ENCODE assay signal across 16 mouse cellular contexts in genomic region chr7:136880386-136880785, GRCm38 (mm10). TPM values are rescaled to one million over a fixed set of nuclear protein-coding genes. Genes with fewer than 3 reads are reported as not detected.
A peak's percentile ranks its signal among the peaks of the same experiment; 100 is the strongest.
DNase-seq lines count a peak whose midpoint lies in the region; ATAC-seq and TF ChIP-seq lines count a peak whose summit lies in the region.
"Had no signal": no experiment of that assay in that cellular context is flagged by ENCODE, and none has a peak within 500 bp of the region (broad histone marks: within the 10 kb centered on the region; RNA-seq: fewer than 3 reads in every experiment).

No protein-coding gene starts in this region.

- no peak overlapping the region for H3K4me3 ChIP-seq in left cerebral cortex, adult 2 months
- H3K4me3 ChIP-seq in neural tube, embryonic 15.5 days (replicated peaks): no peak overlapping the region
- no peak overlapping the region for H3K4me3 ChIP-seq in hindbrain, embryonic 10.5 days
- H3K4me3 ChIP-seq: erythroblast, embryonic 14.5 days; limb, embryonic 15.5 days; lung, embryonic 15.5 days; midbrain, embryonic 12.5 days had no signal

- H3K4me2 ChIP-seq in neural tube, embryonic 15.5 days: no peak overlapping the region
- H3K4me2 ChIP-seq: limb, embryonic 15.5 days; lung, embryonic 15.5 days; midbrain, embryonic 12.5 days had no signal

- DNase-seq in frontal cortex, postnatal 36 days (ENCODE audit: low spot score in 2 of 2): peak; percentile 13 to 46
- no peak for DNase-seq in frontal cortex, postnatal 14 days (ENCODE audit: low spot score in 2 of 2)
- peak in 1 of 2 experiments; percentile 22 for DNase-seq in left cerebral cortex, adult 2 months (ENCODE audit: extremely low spot score in 1 of 2, low spot score in 2 of 2)
- no peak for DNase-seq in left cerebral cortex, postnatal 4 days
- peak; percentile 57 for DNase-seq in gastrocnemius, adult 18-20 months (ENCODE audit: low spot score)
- DNase-seq in heart, postnatal 4 days: peak; percentile 34
- DNase-seq in hindbrain, embryonic 10.5 days (ENCODE audit: low spot score): no peak
- DNase-seq: embryo, embryonic 11 days; kidney, postnatal 25 days had no signal

- 87% methylated on average over 4 of the region's 4 CpGs for WGBS in neural tube, embryonic 15.5 days
- 92% methylated on average over 4 of the region's 4 CpGs for WGBS in hindbrain, embryonic 10.5 days

- no peaks in the 10 kb centered on the region for H3K4me1 ChIP-seq in neural tube, embryonic 15.5 days
- no peaks in the 10 kb centered on the region for H3K4me1 ChIP-seq in hindbrain, embryonic 10.5 days (replicated peaks)
- H3K4me1 ChIP-seq: limb, embryonic 15.5 days; midbrain, embryonic 12.5 days had no signal

- H3K27ac ChIP-seq in left cerebral cortex, adult 2 months: peak overlapping the region; percentile 11; the same call in 1 of the 2 replicates
- no peak overlapping the region for H3K27ac ChIP-seq in neural tube, embryonic 15.5 days (replicated peaks)
- no peak overlapping the region for H3K27ac ChIP-seq in hindbrain, embryonic 10.5 days
- H3K27ac ChIP-seq: limb, embryonic 15.5 days; lung, embryonic 15.5 days; midbrain, embryonic 12.5 days had no signal

- no peaks in the 10 kb centered on the region for H3K27me3 ChIP-seq in neural tube, embryonic 15.5 days (replicated peaks)
- 0 out of 2 replicates have a peak, but pooled peaks cover 3% of the 10 kb centered on the region for H3K27me3 ChIP-seq in hindbrain, embryonic 10.5 days (ENCODE audit: insufficient read depth, poor library complexity, severe bottlenecking)
- H3K27me3 ChIP-seq: limb, embryonic 15.5 days; lung, embryonic 15.5 days had no signal

- no peak overlapping the region for H3K9ac ChIP-seq in neural tube, embryonic 15.5 days (replicated peaks)
- H3K9ac ChIP-seq: limb, embryonic 15.5 days; lung, embryonic 15.5 days; midbrain, embryonic 12.5 days had no signal

- ATAC-seq in neural tube, embryonic 15.5 days (ENCODE audit: low FRiP score): no peak
- ATAC-seq: intestine, embryonic 16.5 days had no signal

- no peak for TF ChIP-seq CTCF in left cerebral cortex, adult 2 months (IDR thresholded peaks at IDR 0.05)

- intact Hi-C loops in left cerebral cortex, adult 2 months (cut with DNase I): no loop called here
- intact Hi-C loops in left cerebral cortex, postnatal 4 days (cut with DNase I): no loop called here

- H3K9me3 ChIP-seq in neural tube, embryonic 15.5 days (replicated peaks): no peaks in the 10 kb centered on the region
- no peaks in the 10 kb centered on the region for H3K9me3 ChIP-seq in hindbrain, embryonic 10.5 days
- H3K9me3 ChIP-seq: limb, embryonic 15.5 days; lung, embryonic 15.5 days; midbrain, embryonic 12.5 days had no signal

- H3K36me3 ChIP-seq in neural tube, embryonic 15.5 days: no peaks in the 10 kb centered on the region
- no peaks in the 10 kb centered on the region for H3K36me3 ChIP-seq in hindbrain, embryonic 10.5 days
- H3K36me3 ChIP-seq: G1E; limb, embryonic 15.5 days; lung, embryonic 15.5 days; midbrain, embryonic 12.5 days had no signal

RNA-seq across cellular contexts. Expression of gene Mgmt, which starts 14.0 kb away (rescaled TPM):
- total RNA-seq in left cerebral cortex, adult 2 months (2021): under 1 TPM; 0.72 to 0.95 TPM
- total RNA-seq in left cerebral cortex, postnatal 4 days (2021): under 1 TPM; 0.50 to 0.64 TPM
- total RNA-seq in gastrocnemius, adult 18-20 months (2021): 1 to 10 TPM; 3.5 to 3.7 TPM
- 1 to 10 TPM; 4.6 to 5.2 TPM for total RNA-seq in heart, postnatal 4 days (2021)
- 1.3 and 2.6 TPM in 2 replicates for polyA plus RNA-seq in neural tube, embryonic 15.5 days (2015; fragmentation: Nextera tagmentation; extraction: Ambion mirVana)
- 4.8 and 5.5 TPM in 2 replicates for polyA plus RNA-seq in hindbrain, embryonic 10.5 days (2016; fragmentation: Nextera tagmentation; extraction: Ambion mirVana)

Comparison
In these comparisons a context has a peak if more than half of its experiments do, and no peak if none do; other contexts are left out.
1. DNase-seq: peak in frontal cortex, postnatal 36 days (2 of 2), gastrocnemius, adult 18-20 months (single experiment) and heart, postnatal 4 days (single experiment); none in frontal cortex, postnatal 14 days (0 of 2), left cerebral cortex, postnatal 4 days (single experiment) and hindbrain, embryonic 10.5 days (single experiment).